Mouse (Mus musculus): ENCODE data around the gene Polrmt.

DNA sequence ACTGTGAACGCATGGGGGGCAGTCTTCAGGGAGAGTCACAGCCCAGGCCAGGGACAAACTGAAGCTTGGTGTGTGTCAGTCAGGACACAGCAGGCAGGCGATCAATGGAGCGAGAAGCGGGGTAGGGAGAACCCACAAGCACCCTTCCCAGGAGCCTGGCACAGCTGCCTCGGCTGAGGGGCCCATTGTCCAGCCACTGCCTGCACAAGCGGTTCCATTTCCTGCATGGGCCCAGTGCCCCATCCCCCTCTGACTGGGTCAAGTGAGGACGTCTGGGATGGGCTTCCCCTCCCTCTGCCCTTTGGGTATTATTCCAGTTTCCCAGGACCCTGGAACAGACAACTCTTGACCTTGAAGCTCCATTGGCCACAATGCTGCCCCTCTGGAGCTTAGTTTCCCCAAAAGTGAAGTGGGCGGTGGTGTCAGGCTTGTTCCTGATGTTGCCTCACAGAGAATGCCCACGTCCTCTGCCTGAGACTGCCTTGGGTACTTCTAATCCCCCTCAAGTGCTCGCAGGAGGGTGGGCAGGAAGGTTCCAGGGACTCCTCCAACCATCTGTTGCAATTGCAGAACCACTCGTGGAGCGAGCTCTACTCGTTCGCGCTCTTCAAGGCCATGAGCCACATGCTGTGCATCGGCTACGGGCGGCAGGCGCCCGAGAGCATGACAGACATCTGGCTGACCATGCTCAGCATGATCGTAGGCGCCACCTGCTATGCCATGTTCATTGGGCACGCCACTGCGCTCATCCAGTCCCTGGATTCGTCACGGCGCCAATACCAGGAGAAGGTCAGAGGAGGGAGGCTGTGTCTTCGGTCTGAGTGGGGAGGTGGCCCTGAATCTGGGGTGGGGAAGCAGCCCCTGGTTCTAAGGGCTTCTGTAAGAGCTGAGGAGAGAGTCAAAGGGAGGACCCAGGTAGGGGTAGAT lies 17.8 kb downstream of the Polrmt start:
- no peak for TF ChIP-seq CTCF (IDR thresholded peaks at IDR 0.05; ENCODE audit: insufficient read depth, low read depth, low read length)
- no peak for TF ChIP-seq POLR2A (IDR thresholded peaks at IDR 0.05; ENCODE audit: insufficient read depth, low read depth, low read length)

Measured in olfactory bulb, adult 2 months (tissue).